Mouse (Mus musculus) cerebellum, postnatal 10 days (tissue): ENCODE measurements around the gene Msrb3.

ENCODE experiments used
- DNase-seq, 2 experiments: peaks; one replicate each; pipeline ENCODE4 v3.0.0; 2021; ENCODE audit warnings: mixed read lengths in 2 of 2

Gene Msrb3

DNA sequence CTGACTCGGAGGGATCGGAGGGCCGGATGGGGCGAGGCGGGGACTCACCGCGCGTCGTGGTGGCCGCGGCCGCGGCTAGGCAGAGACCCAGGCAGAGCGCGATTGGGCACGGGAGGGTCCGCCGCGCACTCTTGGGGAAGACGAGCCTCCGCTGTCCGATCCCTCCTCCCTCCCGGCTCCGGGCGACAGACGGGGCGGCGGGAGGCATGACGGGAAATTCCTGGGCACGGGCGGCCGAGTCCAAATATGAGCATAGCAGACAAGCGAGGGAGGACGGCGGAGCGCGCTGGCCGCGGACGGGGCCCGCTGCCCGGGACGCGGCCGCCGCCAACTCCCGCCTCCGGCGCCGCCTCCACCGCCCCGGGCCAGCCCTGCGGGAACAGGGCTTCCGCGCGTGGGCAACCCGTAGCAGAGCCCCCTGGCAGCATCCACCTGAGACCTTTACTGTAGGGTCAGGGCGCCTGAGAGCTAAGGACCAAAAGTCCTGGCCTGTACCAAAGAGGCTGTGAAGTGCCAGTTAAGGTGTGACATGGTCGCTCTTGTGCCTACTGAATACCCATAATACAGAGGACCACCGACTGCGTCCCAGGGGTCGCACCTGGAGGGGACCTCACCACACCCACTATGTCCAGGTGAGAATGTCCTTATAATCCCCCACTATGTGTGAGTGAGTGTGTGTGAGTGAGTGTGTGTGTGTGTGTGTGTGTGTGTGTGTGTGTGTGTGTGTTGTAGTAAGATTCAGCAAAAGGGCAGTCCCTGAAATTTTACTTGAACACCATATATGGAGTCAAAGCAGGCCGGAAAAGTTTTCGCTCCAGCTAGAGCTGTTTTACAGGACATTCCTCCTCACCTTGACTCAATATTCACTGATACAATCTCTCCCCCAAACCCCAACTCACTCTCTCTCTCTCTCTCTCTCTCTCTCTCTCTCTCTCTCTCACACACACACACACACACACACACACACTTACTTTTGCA, at the start of gene Msrb3:
Gene Msrb3 (minus strand): TSS at position 317 of the 978 bp plus-strand sequence.
- DNase-seq: peak; percentile 79 to 85

DNA sequence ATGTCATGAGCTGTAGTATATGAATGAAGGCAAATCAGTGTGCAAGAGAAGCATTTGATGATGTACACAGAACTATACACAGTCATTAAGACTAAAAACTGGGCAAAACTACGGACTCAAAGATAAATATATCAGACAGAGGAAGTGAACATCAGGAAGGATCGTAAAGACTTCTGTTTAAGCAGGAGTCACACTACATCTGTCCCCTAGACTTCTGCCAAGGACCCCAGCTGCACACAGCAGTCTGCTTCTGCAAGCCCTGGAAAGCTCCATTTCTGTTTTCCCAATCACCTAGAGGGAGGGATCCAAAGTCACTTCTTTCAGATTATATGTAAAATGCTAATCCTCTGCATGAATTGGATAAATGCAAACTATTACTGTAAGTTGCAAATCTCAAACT, 49.6 kb upstream of the Msrb3 start:
- no peak for DNase-seq

DNA sequence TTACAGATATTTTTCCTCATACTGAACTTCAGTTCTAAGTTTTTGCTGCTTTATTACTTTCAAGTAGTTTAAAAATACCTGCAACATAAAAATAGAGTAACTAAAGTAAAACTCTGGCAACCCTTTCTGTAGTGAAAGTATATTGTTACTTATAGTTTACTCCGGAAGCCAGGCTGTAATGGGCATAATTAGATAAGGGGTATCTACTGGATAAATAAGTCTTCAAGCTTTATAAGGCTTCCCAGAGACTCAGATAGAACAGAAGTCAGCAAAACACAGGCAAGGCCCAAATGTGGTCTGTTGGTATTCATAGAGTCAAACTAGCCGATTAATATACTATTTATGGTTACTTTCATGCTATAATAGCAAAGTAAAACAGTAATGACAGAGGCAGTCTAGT, 48.9 kb upstream of the Msrb3 start:
- DNase-seq: no peak

DNA sequence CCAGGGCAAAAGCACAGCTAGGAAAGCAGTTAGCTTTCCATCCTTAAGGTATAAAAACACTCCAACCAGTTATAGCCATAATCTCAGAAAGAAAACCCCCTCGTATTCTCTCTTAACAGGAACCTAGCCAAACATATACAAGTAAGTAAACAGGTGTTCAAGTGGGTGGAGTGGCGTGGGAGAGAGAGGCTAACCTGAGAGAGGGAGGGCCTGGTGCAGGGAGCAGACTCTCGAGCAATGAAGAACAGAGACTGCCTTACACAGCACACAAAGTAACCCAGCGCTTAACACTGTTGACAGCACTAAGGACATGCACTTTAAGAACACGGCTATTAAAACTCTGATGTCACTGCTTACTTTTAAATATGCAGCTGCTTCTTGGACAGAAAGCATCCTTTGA, 47.9 kb upstream of the Msrb3 start:
- DNase-seq: no peak

DNA sequence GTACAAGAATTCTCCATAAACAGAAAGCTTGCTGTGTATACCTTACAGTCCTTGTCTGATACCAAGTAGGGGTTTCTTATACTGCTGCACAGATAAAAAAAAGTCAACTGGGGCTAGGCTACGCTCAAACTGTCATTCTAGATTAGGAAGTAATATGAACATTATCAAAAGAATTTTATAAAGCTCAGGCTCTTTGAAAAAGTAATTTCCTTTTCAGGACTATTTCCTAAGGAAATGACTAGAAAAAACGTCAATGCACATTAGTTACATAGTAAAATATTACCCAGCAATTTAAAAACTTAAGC, 40.0 kb upstream of the Msrb3 start:
- no peak for DNase-seq

DNA sequence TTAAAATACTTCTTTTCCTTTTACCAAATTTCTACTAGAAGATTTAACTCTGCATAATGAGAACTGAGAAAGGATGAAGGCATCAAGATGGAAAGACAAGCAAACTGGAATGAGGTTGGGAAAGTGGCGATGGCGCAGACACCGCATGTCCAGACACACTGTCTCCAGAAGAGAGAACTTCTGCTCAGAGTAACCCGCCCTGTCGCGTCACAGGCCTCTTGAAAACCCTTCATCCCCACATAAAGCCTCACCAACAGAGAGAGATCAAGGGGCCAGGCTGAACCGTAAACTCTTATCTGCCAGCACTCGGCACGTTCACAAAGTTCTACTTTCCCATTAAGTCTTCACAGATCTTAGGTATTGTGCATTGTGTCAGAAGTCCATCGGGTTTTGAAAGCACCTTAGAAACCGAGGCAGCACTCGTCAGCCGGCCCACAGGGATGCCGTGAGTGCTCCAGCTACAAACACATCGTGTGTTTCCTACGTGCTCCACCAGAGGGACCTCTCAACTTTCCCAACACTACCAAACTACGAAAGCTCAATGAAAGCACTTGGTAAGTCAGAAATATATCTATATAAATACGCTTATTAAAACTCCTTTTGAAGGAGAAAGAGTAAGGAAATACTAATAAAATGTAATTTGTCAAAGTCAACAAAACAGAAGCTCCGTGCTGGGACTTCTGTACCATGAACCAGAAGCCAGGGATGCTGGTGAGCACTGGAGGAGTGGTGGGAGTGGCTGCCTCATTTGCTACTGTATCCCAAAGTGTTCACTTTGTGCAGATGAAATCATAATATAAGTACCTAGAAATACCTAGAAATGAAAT, 39.4 kb upstream of the Msrb3 start:
- peak; percentile 60 to 64 for DNase-seq

DNA sequence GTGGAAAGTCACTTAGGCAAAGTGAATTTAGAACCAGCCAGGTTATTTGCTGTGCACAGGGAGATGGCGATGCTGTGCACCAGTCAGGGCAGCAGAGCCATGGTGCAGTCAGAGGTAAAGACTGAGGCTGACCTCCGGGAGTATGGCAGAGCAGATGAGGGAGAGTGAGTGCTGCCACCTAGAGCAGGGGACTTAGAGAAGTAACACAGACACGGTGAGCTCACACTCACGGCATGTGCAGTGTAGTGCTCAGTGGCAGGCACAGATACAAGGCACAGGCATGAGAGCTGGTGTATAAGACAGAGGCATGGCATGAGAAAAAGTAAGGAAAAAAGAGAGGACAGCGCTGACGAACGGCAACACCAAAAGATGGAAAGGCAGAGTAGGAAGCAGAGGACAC, 30.6 kb upstream of the Msrb3 start:
- DNase-seq: no peak

DNA sequence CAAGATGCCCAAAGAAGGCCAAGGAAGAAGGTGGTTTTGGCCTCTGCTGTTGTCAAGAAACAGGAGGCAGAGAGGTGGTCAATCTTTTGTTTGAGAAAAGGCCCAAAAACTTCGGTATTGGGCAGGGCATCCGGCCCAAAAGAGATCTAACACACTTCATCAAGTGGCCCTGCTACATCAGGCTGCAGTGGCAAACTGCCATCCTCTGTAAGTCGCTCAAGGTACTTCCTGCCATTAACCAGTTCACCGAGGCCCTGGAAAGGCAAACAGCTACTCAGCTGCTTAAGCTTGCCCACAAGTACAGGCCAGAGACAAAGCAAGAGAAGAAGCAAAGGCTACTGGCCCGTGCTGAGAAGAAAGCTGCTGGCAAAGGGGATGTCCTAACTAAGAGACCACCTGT, 29.3 kb upstream of the Msrb3 start:
- no peak for DNase-seq

DNA sequence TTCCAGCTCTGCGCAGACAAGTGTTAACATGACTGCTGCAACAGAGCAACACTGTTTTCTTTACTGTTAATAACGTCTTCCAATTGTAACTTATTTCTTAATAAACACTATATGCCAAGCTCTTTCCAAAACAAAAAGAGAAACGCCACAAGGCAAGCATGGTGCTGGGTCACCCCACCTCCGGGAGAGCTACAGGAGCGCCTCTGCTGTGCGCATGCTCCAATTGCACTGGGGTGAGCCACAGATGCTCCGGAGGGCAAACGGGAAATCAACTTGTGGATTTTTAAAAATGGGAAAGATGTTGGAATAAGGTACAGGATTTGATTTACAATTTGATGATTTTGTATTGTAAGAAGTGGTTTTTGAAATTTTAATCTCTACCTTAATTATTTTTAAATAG, 27.3 kb upstream of the Msrb3 start:
- DNase-seq: no peak

DNA sequence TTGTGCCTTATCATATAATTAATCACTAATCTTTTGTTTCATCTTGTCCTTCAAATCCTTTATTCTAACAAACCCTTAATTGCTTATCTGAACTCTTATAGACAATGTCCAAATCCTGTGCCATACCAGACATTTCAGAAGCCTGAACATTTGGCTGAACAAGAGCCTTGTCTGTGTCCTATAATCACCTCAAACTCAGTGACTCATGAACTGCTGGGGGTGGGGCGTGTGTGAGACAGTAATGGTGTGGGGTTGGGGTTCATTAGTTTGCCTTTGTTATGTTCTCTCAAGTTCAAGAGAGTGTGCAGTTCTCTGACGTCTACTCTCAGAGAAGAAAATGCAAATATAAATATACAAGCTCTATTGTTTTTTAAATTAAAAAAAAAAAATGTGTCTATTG, 22.6 kb upstream of the Msrb3 start:
- DNase-seq: no peak

DNA sequence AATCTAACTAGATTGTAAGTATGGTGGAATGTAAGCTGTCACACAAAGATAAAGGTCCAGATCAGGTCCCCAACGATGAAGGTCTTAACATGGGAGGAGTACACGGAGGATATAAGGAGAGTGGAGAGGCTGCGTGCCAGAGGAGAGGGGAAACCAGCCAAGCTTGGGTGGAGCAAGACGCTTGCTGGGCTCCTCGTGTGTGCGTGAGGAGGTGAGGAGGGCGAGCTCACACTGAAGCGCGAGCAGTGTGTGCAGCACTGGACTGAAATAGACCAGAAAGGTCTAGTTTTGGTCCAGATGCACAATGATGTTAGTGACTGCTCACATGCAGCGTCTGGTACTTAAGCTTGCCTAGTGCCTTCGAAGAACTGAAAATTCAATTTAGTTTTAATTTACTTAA, 21.7 kb upstream of the Msrb3 start:
- DNase-seq: no peak

DNA sequence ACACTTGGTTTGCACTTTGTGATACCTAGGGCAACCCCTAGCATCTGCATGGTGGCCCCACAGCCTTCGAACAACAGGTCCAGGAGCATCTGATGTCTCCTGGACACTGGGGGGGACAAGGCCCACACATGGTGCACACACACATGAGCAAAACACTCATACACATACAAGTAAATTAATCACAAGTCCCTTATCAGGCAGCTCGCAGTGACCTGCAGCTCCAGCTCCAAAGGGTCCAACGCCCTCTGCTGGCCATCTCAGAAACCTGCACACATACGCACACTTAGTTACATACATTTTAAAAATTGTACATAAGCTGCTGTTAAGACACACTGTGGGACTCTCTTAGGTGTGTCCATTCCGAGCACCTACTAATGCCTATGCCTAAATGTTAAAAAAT, 17.3 kb upstream of the Msrb3 start:
- DNase-seq: no peak

DNA sequence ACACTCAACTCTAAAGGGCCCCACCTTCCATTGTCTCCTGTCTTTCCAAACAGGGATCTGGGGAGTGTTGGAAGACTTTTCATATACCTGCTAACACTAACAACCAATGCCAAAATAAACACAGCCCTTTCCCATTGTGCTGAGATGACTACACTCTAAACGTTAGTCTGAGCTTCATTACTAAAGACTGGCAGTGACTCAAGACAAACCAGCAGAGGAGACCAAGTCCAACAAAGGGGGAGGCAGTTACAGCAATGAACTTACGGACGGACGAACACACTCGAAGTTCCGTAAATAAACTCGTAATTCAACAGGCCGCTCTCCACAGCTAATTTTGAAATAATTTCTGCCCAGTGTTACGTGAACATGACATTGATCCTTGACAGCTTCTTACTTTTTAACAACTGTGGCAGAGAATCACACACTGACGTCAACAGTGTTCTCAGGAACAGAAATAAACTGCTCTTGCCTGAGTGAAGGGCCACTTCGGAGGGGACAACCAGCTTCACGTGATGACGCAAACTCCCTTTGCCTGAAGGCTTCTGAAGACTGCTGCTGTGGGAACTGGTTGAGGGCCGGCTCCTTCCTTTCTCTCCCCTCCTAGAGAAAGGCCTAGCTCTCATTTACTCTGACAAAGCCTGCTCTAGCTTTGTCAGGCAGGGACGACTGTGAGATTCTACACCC, 16.2 kb upstream of the Msrb3 start:
- no peak for DNase-seq

DNA sequence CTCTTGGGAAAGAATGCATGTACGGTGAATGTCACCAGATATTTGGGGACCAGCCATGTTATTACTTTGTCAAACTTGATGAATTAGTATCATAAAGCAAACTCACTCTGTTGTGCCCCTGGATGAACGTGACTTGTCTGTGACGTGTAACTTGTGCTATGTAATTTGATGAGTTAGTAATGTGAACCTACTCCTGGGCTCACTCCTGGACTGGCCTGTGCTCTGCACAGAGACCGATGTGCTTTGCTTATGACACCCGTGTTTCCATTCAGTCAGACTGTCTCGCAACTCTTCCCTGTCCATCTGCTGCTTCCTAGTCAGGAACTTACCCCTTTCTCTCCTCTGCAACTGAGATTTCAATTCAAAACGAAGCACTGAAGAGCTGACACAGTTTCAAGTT, 15.4 kb upstream of the Msrb3 start:
- DNase-seq: no peak

DNA sequence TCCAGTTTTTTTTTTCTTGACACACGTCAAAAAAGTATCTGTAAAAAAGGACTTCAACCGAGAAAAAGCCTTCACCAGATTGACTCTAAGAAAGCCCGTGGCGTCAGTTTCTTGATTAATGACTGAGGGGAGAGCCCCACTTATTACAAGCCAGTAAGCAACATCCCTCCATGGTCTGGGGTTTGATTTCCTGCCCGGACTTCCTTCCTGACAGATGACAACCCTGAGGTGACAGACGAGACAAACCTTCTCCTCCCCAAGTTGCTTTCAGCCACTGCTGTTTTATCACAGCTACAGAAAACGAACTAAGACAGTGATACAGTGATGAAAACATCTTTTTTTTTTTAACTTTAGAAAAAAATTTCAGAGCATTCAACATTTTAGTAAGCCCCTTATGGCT, 14.9 kb upstream of the Msrb3 start:
- DNase-seq: no peak

DNA sequence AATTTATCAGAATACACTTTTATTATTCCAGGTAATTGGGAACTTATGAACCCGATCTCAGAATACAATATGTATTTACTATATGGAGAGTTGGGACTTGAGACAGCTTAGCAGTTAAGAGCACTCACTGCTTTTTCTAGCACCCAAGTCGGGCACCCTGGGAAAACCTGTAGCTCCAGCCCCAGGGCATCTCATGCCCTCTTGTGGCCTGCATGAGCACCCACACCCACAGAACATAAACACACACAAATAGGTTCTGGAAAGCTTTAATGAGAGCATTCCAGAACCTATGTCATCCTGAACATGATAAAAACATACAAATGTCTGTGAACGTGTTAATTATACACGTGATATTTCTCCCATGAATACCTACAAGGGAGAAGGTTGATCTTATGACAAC, 13.1 kb upstream of the Msrb3 start:
- no peak for DNase-seq

DNA sequence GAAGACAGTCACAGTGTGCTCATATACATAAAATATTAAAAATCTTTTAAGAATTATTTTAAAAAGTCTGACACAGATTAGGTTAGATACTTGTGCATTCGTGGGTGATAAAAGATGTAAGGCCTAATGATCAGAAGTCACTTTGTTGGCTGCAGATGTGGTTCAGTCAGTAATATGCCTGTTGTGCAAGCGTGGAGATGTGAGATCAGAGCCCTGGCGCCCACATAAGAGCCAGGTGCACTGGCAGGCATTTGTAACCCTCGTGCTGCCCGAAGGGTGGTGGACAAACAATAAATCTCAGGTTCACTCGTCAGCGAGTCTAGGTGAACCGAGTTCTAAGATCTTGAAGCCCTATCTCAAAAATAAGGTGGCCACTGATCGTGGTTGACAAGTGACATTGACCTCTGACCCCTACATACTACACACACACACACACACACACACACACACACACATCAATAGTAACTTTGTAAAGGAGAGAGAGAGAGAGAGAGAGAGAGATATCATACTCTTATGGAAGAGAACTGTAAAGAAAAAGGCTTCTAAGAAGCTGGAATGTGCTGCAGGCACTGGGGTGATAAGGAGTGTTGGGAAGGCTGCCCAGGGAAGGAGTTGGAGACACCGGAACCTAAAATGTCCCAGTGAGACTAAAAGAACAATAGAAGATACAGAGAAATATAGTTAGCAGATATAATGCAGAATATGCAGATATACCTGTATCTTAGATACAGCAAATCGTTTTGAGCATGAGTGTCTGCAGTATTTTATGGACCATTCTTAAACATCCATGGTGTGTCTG, 10.1 kb upstream of the Msrb3 start:
- no peak for DNase-seq

DNA sequence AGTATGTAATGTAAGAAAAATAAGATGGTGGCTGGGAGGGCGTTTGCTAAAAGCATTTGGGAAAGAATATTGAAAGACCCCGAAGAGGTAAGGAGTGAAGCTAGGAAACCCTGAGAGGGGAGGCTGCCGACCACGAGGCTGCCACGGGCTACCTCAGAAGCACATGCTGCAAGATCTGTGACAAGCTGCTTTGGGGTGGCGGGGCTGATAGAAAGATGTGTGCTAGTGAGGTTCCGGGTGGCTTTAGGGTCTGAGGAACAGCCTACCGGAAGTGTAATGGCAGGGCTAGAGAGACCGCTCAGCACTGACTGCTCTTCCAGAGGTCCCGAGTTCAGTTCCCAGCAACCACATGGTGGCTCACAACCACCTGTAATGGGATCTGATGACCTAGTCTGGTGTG, 5.8 kb upstream of the Msrb3 start:
- DNase-seq: no peak

DNA sequence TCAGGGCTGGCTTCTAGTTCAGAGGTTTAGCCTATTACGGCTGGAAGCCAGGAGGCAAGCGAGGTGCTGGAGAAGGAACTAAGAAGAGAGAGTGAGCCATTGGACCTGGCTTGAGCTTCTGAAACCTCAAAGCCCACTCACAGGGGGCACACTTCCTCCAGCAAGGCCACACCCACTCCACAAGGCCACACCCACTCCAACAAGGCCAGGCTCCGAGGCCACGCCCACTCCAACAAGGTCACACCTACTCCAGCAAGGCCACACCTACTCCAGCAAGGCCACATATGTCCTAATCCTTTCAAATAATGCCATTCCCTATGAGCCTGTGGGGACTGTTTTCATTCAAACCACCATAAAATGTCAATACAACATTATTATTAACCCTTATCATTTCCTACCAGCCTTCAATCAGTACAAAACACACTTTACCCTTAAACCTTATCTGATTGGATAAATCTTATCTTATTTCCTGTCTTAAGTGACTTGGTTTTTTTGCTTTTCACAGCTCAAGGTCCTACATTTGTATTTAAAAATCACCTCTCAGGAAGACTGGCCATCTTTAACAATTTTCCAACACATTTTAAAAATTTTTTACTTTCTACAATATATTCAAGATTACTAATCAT, 5.1 kb upstream of the Msrb3 start:
- no peak for DNase-seq

DNA sequence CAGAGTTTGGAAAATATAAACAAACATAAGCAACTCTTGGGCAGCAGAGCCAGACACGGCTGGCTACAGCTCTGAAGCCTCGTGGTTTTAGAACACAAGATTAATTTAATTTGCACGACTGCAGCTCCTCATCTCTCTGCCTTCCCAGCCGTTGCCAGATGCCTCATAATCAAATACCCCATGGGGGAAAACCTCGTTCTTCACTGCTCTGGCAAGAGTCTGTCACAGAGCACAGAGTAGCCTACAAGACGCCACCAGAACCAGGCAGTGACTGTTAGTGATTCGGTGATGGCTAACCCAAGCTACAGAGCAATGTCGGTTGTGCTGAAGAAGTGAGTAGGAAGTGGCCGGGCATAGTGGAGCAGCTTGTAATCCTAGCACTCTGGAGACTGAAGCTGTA, 2.8 kb upstream of the Msrb3 start:
- DNase-seq: no peak

DNA sequence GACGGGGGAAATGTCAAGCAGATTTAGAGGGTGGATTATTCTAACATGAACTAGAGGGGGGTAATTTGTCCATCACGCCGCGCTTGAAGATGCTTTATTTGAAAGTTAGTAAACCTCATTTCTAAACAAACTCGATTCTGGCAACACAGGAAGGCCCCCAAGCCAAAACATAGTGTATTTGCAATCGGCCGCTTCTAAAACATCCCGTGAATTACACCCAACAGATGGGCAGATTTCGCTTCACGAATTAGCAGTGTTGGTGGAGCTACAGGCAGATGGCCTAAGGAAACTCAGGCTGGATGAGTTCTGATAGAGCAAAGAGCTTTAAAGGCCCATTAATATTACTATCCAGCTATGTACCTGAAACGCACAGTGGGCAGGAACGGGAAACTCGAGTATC, 1.2 kb upstream of the Msrb3 start:
- DNase-seq: peak in 1 of 2 experiments; percentile 22

DNA sequence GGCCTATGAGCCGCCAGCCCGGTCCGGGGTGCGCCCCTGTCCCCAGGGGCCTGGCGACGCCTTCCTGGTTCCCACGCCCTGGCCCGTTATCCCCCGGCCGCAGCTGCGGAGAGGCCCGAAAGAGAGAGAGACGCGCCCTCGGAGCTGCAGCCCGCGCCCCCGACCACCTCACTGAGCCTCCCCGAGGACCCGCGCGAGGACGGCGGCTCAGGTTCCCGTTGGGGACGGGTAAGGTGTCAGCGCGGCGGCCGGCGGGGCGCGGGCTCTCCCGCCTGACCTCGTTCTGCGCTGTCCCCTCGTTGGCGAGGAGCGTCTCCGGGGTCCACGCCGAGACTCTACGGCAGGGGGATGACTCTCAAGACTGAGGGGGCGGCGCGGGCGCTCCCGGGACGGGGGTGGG, 544 bp downstream of the Msrb3 start:
- DNase-seq: peak; percentile 22 to 33
